Mouse (Mus musculus) hindbrain, embryonic 10.5 days (tissue): ENCODE measurements around the gene Dner. TPM values are rescaled to one million over a fixed set of nuclear protein-coding genes. Genes with fewer than 3 reads are reported as not detected.
"Not testable (repeated sequence)": the region's sequence is repeated elsewhere in the genome, so short reads cannot be mapped to it uniquely, and the experiment has no call there.

Experiments
- DNase-seq: peaks from one replicate; pipeline ENCODE4 v3.0.0-alpha.2; 2017; ENCODE audit warnings: low spot score
- H3K27ac ChIP-seq: fragments of 300-500 bp; sonication (generic); 2 replicates; pipeline ENCODE4 v1.5.1; 2016; ENCODE audit warnings: mild to moderate bottlenecking, moderate library complexity
- H3K27me3 ChIP-seq: fragments of 300-500 bp; sonication (generic); 2 replicates; pipeline ENCODE4 v1.6.1; 2016; ENCODE audit warnings: mild to moderate bottlenecking; ENCODE audit not compliant: poor library complexity, insufficient read depth, severe bottlenecking
- H3K36me3 ChIP-seq: fragments of 300-500 bp; sonication (generic); 2 replicates; pipeline ENCODE4 v1.6.1; 2016; ENCODE audit warnings: mild to moderate bottlenecking, moderate library complexity
- H3K4me1 ChIP-seq: fragments of 300-500 bp; sonication (generic); replicated peaks from 2 replicates; pipeline ENCODE4 v1.6.1; 2016; ENCODE audit warnings: mild to moderate bottlenecking
- H3K4me3 ChIP-seq: fragments of 300-500 bp; sonication (generic); 2 replicates; pipeline ENCODE4 v1.5.1; 2016; ENCODE audit warnings: mild to moderate bottlenecking, moderate library complexity
- H3K9me3 ChIP-seq: fragments of 300-500 bp; sonication (generic); 2 replicates; pipeline ENCODE4 v1.6.1; 2016; ENCODE audit warnings: mild to moderate bottlenecking, moderate library complexity
- WGBS: fragments of 180-500 bp; shearing (Covaris S2); methylation state at CpG from one replicate; pipeline ENCODE4 v1.1.7; 2016; 5-methylcytosine and 5-hydroxymethylcytosine counted together
- polyA plus RNA-seq: library from polyadenylated mRNA; unstranded; fragments of >200 nt; fragmentation: Nextera tagmentation; extraction: Ambion mirVana; gene quantifications from 2 replicates; pipeline ENCODE4 v1.2.1, GENCODE M21; 2016

The Dner gene
- polyA plus RNA-seq, 1 experiment from 2014 or later: 37.3 TPM

DNA sequence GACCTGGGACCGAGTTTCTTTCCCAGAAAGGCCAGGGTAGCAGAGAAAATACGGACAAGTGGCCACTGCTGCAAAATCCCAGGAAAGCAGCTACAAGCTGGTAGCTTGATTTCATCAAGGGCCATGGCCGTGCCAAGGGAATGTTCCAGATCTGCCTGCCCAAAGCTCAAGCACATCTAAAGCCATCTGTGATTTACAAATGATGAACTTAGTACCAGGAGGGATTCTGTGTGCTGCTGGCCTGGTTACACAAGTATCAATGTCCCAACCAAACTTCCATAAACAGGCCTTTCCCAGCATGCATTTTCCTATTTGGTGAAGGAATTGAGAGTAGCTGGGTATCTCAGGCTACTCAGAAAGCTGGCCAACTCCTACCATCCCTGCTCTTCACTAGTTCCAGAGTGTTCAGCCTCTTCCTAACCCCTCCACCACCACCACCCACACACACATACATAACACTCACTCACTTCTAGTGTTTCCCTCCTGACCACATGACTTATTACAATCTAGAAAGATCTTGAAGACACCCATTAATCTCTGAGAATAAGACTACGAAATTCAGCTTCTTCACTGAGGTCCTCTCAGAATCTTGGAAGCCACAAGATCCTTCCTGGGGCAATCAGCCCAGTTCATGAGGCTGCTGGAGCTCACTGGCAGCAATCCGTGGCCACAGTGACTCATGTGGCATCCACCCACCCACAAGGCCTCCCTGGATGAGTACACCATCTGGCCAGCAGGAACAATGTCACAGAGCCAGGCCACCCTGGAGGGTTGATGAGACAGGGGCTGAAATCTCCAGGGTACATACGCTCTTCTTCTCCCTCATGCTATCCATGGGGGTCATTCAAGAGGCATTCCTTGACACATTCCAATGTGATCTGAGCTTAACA, 336.2 kb downstream of the Dner start:
- Histone ChIP-seq H3K27me3 (no peaks in the 10 kb centered on the region), H3K36me3 (no peaks in the 10 kb centered on the region), H3K4me3 (no peak overlapping the region), H3K9me3 (no peaks in the 10 kb centered on the region), H3K27ac (no peak overlapping the region), H3K4me1 (no peaks in the 10 kb centered on the region)
- no peak for DNase-seq
- 86% methylated on average over 6 of the region's 6 CpGs for WGBS

DNA sequence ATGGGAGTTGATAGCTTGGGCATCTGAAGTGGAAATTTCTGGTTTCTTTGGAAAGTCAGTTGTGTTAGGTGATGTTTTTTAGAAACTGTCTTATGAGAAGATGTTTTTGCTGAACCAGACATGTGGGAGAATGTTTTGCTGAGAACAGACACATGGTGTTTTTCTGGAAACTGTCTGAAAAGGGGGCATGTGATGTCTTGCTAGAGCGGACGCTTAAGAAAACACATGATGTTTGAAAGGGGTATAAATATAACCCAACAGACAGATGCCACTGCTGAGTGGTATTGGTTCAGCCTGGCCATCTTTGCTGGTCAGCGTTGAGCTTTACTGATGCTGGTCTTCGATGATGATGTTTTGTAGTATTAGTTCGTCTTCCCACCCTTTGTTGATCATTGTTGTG, 338.8 kb downstream of the Dner start:
- no peaks in the 10 kb centered on the region for H3K27me3 ChIP-seq

DNA sequence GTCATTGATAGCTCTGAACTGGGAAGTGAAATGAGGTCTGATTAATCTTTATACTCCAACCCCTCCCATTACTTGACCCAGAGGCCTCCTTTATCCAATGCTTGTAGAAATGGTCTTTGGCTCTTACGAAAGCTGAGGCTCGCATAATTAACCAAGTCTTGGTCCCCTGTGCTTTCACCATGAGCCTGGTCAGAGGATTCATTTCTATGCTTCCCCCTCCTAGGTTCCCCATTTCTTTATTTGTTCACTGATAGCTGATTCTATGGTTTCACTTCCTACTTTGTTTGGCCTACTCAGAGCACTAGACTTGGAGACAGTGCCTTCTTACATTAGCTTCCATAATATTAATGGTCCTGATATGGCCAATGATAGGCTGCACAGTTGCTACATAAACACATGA, 345.8 kb downstream of the Dner start:
- no peak for DNase-seq
- H3K27ac ChIP-seq: no peak overlapping the region
- 94% methylated on average over 2 of the region's 2 CpGs for WGBS
- no peaks in the 10 kb centered on the region for H3K36me3 ChIP-seq
- H3K27me3 ChIP-seq: no peaks in the 10 kb centered on the region
- H3K9me3 ChIP-seq: no peaks in the 10 kb centered on the region
- H3K4me3 ChIP-seq: no peak overlapping the region
- no peaks in the 10 kb centered on the region for H3K4me1 ChIP-seq

More for the DNA sequence above, 338.8 kb downstream of the Dner start:
- Histone ChIP-seq H3K4me1 (no peaks in the 10 kb centered on the region), H3K27ac (no peak overlapping the region), H3K36me3 (no peaks in the 10 kb centered on the region), H3K9me3 (no peaks in the 10 kb centered on the region), H3K4me3 (no peak overlapping the region)
- 94% methylated on average over 5 of the region's 5 CpGs for WGBS
- DNase-seq: no peak

DNA sequence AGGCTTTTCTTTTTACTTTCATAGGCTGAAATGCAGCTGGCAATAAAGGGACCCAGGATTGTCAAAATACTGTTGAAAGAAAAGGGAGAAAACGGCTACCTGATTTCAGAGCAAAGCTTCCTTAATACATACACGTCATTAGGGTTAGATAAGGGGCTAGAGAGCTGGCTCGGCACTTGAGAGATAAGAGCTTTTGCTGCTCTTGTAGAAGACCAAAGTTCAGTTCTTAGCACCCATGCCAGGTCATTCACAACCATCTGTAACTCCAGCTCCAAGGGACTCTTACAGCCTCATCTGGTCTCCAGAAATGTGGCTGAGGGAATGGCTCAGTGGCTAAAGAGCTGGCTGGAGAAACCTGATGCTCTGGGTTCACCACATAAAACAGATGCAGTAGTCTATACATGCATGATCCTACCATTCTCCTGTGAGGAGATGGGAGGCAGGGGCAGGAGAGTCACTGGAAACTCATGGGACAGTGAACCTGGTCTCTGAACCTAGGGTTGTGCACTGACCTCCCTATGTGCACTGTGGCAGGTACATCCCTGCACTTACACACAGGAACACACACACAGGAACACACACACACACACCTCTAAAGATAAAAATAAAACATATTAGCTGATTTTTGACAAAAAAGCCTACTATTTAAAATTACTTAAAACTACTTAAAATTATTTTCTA, 348.1 kb downstream of the Dner start:
- no peak for DNase-seq
- Histone ChIP-seq H3K36me3 (no peaks in the 10 kb centered on the region), H3K4me1 (no peaks in the 10 kb centered on the region), H3K27me3 (no peaks in the 10 kb centered on the region), H3K4me3 (no peak overlapping the region), H3K9me3 (no peaks in the 10 kb centered on the region), H3K27ac (no peak overlapping the region)
- WGBS: 91% methylated on average over 3 of the region's 3 CpGs

DNA sequence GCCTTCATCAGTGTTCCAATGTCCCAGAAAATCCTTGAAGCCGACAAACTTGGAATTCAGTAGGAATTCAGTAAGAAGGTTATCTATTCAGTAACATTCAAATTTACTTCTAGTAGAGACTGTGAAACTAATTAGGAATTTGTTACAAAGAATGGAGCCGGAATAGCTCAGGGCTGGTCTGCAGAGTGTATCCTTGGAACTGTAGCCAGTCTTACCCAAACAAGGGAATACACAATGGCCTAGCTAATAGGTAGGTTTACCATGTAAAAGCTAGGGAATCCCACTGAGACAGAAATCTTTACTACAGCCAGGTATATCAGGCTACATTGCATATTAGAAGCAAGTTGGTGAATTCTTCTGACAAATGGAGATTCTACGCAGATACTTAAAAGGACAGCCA, 363.2 kb downstream of the Dner start:
- H3K9me3 ChIP-seq, H3K4me3 ChIP-seq, H3K4me1 ChIP-seq, H3K36me3 ChIP-seq, H3K27me3 ChIP-seq, H3K27ac ChIP-seq, DNase-seq: not testable (repeated sequence)
- WGBS: 33% methylated on average over 3 of the region's 3 CpGs

DNA sequence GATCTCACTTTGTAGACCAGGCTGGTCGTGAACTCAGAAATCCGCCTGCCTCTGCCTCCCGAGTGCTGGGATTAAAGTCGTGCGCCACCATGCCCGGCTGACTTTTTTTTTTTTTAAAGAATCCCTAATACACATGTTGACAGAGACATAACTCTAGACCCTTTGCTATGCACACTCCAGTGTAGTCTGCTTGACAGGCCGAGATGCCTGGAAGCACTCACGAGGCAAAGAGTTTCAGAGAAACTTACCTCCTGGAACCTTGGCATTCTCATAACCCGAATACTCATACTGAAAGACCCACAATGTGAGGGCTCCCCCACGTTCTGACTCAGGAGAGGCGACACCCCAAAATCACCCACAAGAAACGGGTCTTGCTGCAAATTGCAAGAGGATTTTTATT, 364.2 kb downstream of the Dner start:
- not testable (repeated sequence) for H3K27me3 ChIP-seq, DNase-seq, H3K4me3 ChIP-seq, H3K36me3 ChIP-seq, H3K9me3 ChIP-seq, H3K27ac ChIP-seq
- H3K4me1 ChIP-seq: peaks cover 11% of the 10 kb centered on the region; the same call in 1 of the 2 replicates
- WGBS: 84% methylated on average over 12 of the region's 12 CpGs

DNA sequence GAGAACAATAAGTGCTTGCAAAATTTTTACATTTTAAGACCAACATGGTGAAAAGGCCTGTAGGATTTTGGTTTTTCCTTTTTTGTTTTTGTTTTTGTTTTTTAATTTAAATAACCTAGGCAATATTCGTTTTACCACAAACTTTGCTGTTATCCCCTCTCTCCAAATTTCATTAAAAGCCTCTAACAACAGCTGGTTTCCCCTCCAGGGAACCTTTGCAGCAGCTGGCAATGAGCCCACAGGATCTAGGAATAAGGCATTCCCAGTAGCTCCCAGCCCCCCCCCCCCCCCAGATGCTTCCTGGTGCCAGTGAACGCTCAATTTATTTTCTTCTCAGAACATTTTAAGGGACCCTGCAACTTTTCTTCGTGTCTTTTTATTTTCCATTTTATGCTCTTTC, 370.7 kb downstream of the Dner start:
- Histone ChIP-seq H3K27ac (no peak overlapping the region), H3K4me1 (0 out of 2 replicates have a peak, but pooled peaks cover 9% of the 10 kb centered on the region), H3K27me3 (no peaks in the 10 kb centered on the region), H3K4me3 (no peak overlapping the region), H3K9me3 (no peaks in the 10 kb centered on the region), H3K36me3 (no peaks in the 10 kb centered on the region)
- WGBS: 64% methylated on average over 3 of the region's 3 CpGs
- DNase-seq: no peak

DNA sequence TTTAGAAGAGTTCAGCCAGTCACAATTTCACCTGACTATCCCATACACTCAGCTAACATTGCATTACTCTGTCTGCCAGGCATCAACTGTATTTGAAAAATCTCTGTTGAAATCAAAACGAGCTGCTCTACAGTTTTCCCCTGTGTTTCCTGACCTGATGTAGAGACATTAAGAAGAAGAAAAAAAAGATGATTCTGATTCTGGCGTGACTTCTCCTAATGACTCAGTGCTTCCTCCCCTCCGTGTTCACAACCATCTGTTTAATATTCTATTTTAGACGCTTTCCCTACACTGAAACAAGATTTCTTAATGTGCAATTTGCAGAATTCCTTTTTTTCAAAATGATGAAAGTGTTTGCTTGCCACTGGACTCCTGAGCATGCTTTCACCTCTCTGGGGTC, 374.7 kb downstream of the Dner start:
- WGBS: 84% methylated on average over 4 of the region's 4 CpGs

More for the DNA sequence above, 374.7 kb downstream of the Dner start:
- no peaks in the 10 kb centered on the region for H3K9me3 ChIP-seq
- no peak for DNase-seq
- H3K4me3 ChIP-seq: no peak overlapping the region
- no peaks in the 10 kb centered on the region for H3K36me3 ChIP-seq
- H3K27me3 ChIP-seq: no peaks in the 10 kb centered on the region
- H3K27ac ChIP-seq: no peak overlapping the region
- H3K4me1 ChIP-seq: no peaks in the 10 kb centered on the region

Other genes starting within 250 kb of the Dner start
- gene Fbxo36, start 143.6 kb upstream of the Dner start, polyA plus RNA-seq: 10.8 and 14.5 TPM in 2 replicates
- gene Trip12, start 144.3 kb upstream of the Dner start, polyA plus RNA-seq: 68.1 and 80.0 TPM in 2 replicates
- 1.3 and 3.7 TPM in 2 replicates for gene Slc16a14, start 238.9 kb upstream of the Dner start, polyA plus RNA-seq